ENCODE assay signal across 8 mouse cellular contexts in the genomic region with DNA sequence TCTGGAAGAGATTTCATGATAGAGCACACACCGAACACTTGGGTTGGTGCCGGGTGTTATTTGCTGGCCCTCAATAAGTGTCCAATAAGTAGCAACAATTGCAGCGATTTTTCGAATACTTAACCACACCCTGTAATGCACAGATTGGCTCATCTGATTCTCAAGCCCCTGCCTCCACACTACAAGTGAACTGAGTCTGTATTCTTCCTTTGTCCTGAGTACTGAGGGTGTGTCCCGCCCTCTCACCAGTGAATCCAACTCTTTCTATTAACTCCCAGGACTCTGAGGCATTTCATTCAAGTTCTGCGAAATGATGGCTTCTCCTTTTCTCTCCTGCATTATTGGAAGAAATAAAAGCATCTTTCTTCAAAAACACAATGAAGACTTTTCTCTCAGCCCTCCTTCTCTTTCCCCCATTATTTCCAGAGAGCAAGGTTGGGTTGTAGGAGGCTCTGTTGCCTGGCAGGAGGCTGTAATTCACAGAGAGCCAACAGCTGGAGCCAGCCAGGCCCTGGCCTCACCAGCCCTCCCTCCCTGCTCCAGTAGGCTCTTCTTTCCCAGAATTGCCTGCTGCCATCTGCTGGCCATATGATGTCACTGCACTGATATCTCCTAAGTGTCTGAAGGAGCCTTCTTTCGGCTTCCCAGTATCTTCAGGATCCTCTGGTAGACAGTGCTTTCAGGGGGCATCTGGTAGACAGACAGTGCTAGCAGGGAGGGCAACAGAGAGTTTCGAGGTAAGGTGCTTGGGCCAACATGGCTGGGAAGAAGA. TPM values are rescaled to one million over a fixed set of nuclear protein-coding genes. Genes with fewer than 3 reads are reported as not detected.
A peak's percentile ranks its signal among the peaks of the same experiment; 100 is the strongest.
DNase-seq lines count a peak whose midpoint lies in the region; ATAC-seq and TF ChIP-seq lines count a peak whose summit lies in the region.

No protein-coding gene starts in this region.

- 68% methylated on average over 8 of the region's 8 CpGs for WGBS in bone marrow, adult 2 months
- WGBS in embryonic facial prominence, embryonic 14.5 days, result 64% methylated on average over 8 of the region's 8 CpGs
- 77% methylated on average over 8 of the region's 8 CpGs for WGBS in limb, embryonic 13.5 days
- WGBS in midbrain, embryonic 16.5 days, result 46% methylated on average over 8 of the region's 8 CpGs
- WGBS in spleen, adult 2 months, result 74% methylated on average over 8 of the region's 8 CpGs

- H3K9ac ChIP-seq in embryonic facial prominence, embryonic 14.5 days (ENCODE audit: low read depth, low read length), result no peak overlapping the region
- H3K9ac ChIP-seq in limb, embryonic 13.5 days, result no peak overlapping the region
- H3K9ac ChIP-seq in midbrain, embryonic 16.5 days (ENCODE audit: low read depth, low read length), result no peak overlapping the region

- DNase-seq in 416B (ENCODE audit: low read depth), result peak; percentile 79
- peak; percentile 91 for DNase-seq in embryonic facial prominence, embryonic 14.5 days (ENCODE audit: low spot score)
- peak; percentile 70 to 85 for DNase-seq in heart, adult 9 months (ENCODE audit: low spot score in 2 of 2)
- peak; percentile 86 for DNase-seq in kidney, adult 9 months
- peak; percentile 30 to 70 for DNase-seq in spleen, adult 2 months (ENCODE audit: low read depth in 1 of 2, low spot score in 2 of 2)

- H3K27ac ChIP-seq in bone marrow, adult 2 months (ENCODE audit: control insufficient read depth, insufficient read depth, low read depth, low read length, poor library complexity), result no peak overlapping the region
- H3K27ac ChIP-seq in embryonic facial prominence, embryonic 14.5 days (replicated peaks; ENCODE audit: low read depth, low read length), result no peak overlapping the region
- no peak overlapping the region; the same call in 1 of the 2 replicates for H3K27ac ChIP-seq in limb, embryonic 13.5 days
- H3K27ac ChIP-seq in midbrain, embryonic 16.5 days (ENCODE audit: low read length), result no peak overlapping the region
- peak overlapping the region; percentile 52 for H3K27ac ChIP-seq in spleen, adult 2 months (ENCODE audit: insufficient read depth, low read length)

- no peaks in the 10 kb centered on the region for H3K9me3 ChIP-seq in embryonic facial prominence, embryonic 14.5 days (ENCODE audit: control insufficient read depth, low read length)
- no peaks in the 10 kb centered on the region for H3K9me3 ChIP-seq in limb, embryonic 13.5 days
- no peaks in the 10 kb centered on the region for H3K9me3 ChIP-seq in midbrain, embryonic 16.5 days (replicated peaks; ENCODE audit: control insufficient read depth, low read length, poor library complexity, severe bottlenecking)

- peak; percentile 86 for TF ChIP-seq CTCF in bone marrow, adult 2 months (IDR thresholded peaks at IDR 0.05; ENCODE audit: control insufficient read depth, insufficient read depth, low read length)
- TF ChIP-seq CTCF in spleen, adult 2 months (IDR thresholded peaks at IDR 0.05; ENCODE audit: extremely low read depth, insufficient read depth, insufficient read length, insufficient replicate concordance), result peak; percentile 82; the same call in 1 of the 2 replicates

- no peaks in the 10 kb centered on the region for H3K4me1 ChIP-seq in bone marrow, adult 2 months (ENCODE audit: control insufficient read depth, insufficient read depth, low read length)
- peaks cover 6% of the 10 kb centered on the region; the same call in 1 of the 2 replicates for H3K4me1 ChIP-seq in embryonic facial prominence, embryonic 14.5 days (ENCODE audit: control insufficient read depth, insufficient read depth, low read length)
- peaks cover 32% of the 10 kb centered on the region for H3K4me1 ChIP-seq in limb, embryonic 13.5 days
- peaks cover 4% of the 10 kb centered on the region; the same call in 1 of the 2 replicates for H3K4me1 ChIP-seq in midbrain, embryonic 16.5 days (ENCODE audit: control insufficient read depth, insufficient read depth, low read length)
- H3K4me1 ChIP-seq in spleen, adult 2 months (ENCODE audit: control insufficient read depth, insufficient read depth, insufficient read length), result no peaks in the 10 kb centered on the region; the same call in 1 of the 2 replicates

- H3K27me3 ChIP-seq in embryonic facial prominence, embryonic 14.5 days (replicated peaks; ENCODE audit: control insufficient read depth, insufficient read depth, low read length), result no peaks in the 10 kb centered on the region
- H3K27me3 ChIP-seq in limb, embryonic 13.5 days, result no peaks in the 10 kb centered on the region
- no peaks in the 10 kb centered on the region for H3K27me3 ChIP-seq in midbrain, embryonic 16.5 days (ENCODE audit: control insufficient read depth, insufficient read depth, low read depth, low read length)
- no peaks in the 10 kb centered on the region for H3K27me3 ChIP-seq in spleen, adult 2 months (ENCODE audit: control insufficient read depth, insufficient read depth, low read length)

- no peak overlapping the region for H3K4me2 ChIP-seq in embryonic facial prominence, embryonic 14.5 days (ENCODE audit: low read depth, low read length)
- H3K4me2 ChIP-seq in limb, embryonic 13.5 days (replicated peaks), result no peak overlapping the region
- no peak overlapping the region for H3K4me2 ChIP-seq in midbrain, embryonic 16.5 days (ENCODE audit: low read length)

- no peak overlapping the region for H3K4me3 ChIP-seq in bone marrow, adult 2 months (replicated peaks; ENCODE audit: control insufficient read depth, low read depth, low read length)
- no peak overlapping the region for H3K4me3 ChIP-seq in embryonic facial prominence, embryonic 14.5 days (ENCODE audit: low read depth, low read length)
- H3K4me3 ChIP-seq in limb, embryonic 13.5 days, result no peak overlapping the region
- H3K4me3 ChIP-seq in midbrain, embryonic 16.5 days (ENCODE audit: low read depth, low read length), result no peak overlapping the region
- H3K4me3 ChIP-seq in spleen, adult 2 months (ENCODE audit: extremely low read depth, insufficient read depth, insufficient read length), result no peak overlapping the region

- no peak for TF ChIP-seq POLR2A in bone marrow, adult 2 months (IDR thresholded peaks at IDR 0.05; ENCODE audit: borderline replicate concordance, control insufficient read depth, low read depth, low read length)
- TF ChIP-seq POLR2A in spleen, adult 2 months (IDR thresholded peaks at IDR 0.05; ENCODE audit: low read depth, low read length), result no peak

- H3K36me3 ChIP-seq in embryonic facial prominence, embryonic 14.5 days (ENCODE audit: control insufficient read depth, insufficient read depth, low read length), result no peaks in the 10 kb centered on the region
- H3K36me3 ChIP-seq in limb, embryonic 13.5 days, result no peaks in the 10 kb centered on the region
- no peaks in the 10 kb centered on the region for H3K36me3 ChIP-seq in midbrain, embryonic 16.5 days (ENCODE audit: control insufficient read depth, insufficient read depth, low read length)
- H3K36me3 ChIP-seq in spleen, adult 2 months (ENCODE audit: control insufficient read depth, insufficient read depth, low read length), result no peaks in the 10 kb centered on the region

- ATAC-seq in embryonic facial prominence, embryonic 14.5 days (ENCODE audit: low read depth), result peak; percentile 95
- ATAC-seq in limb, embryonic 13.5 days (ENCODE audit: low FRiP score, low read depth), result peak; percentile 88
- peak; percentile 94 for ATAC-seq in midbrain, embryonic 16.5 days

RNA-seq across cellular contexts. Expression of gene Selenof, which starts 46.7 kb away (rescaled TPM):
- 51.1 and 59.6 TPM in 2 replicates for polyA plus RNA-seq in bone marrow, adult 2 months (2011; ENCODE audit: insufficient read depth, insufficient read length, low replicate concordance, missing spikeins)
- 552 and 561 TPM in 2 replicates for polyA plus RNA-seq in embryonic facial prominence, embryonic 14.5 days (2014; fragmentation: Nextera tagmentation; extraction: Ambion mirVana)
- 655 and 661 TPM in 2 replicates for polyA plus RNA-seq in limb, embryonic 13.5 days (2015; fragmentation: Nextera tagmentation; extraction: Ambion mirVana)
- 525 and 552 TPM in 2 replicates for polyA plus RNA-seq in midbrain, embryonic 16.5 days (2015; fragmentation: Nextera tagmentation; extraction: Ambion mirVana)
- polyA plus RNA-seq in spleen, adult 2 months (2012; rRNA removed), result 84.4 and 115 TPM in 2 replicates

RNA-seq across cellular contexts. Expression of gene Hs2st1, which starts 46.9 kb away (rescaled TPM):
- polyA plus RNA-seq in bone marrow, adult 2 months (2011; ENCODE audit: insufficient read depth, insufficient read length, low replicate concordance, missing spikeins), result 3.0 and 5.2 TPM in 2 replicates
- polyA plus RNA-seq in embryonic facial prominence, embryonic 14.5 days (2014; fragmentation: Nextera tagmentation; extraction: Ambion mirVana), result 13.7 and 14.4 TPM in 2 replicates
- 13.8 and 16.0 TPM in 2 replicates for polyA plus RNA-seq in limb, embryonic 13.5 days (2015; fragmentation: Nextera tagmentation; extraction: Ambion mirVana)
- 13.9 and 14.5 TPM in 2 replicates for polyA plus RNA-seq in midbrain, embryonic 16.5 days (2015; fragmentation: Nextera tagmentation; extraction: Ambion mirVana)
- 1.5 and 2.0 TPM in 2 replicates for polyA plus RNA-seq in spleen, adult 2 months (2012; rRNA removed)
